Mouse (Mus musculus) forebrain, embryonic 16.5 days (tissue): Measurements from ENCODE around the gene Pitpnc1. TPM values are rescaled to one million over a fixed set of nuclear protein-coding genes. Genes with fewer than 3 reads are reported as not detected.

Experiments used
- ATAC-seq: fragments of 200-750 bp; cut with Nextera tagmentation; 2 replicates; pipeline ENCODE4 v1.8.0; 2017; ENCODE audit warnings: mild to moderate bottlenecking, moderate library complexity
- H3K27ac ChIP-seq: fragments of 300-500 bp; sonication (generic); 2 replicates; pipeline ENCODE4 v1.5.1; 2014; ENCODE audit warnings: low read length, control low read depth
- H3K27me3 ChIP-seq: fragments of 300-500 bp; sonication (generic); replicated peaks from 2 replicates; pipeline ENCODE4 v1.6.1; 2014; ENCODE audit warnings: low read length; ENCODE audit not compliant: control insufficient read depth, insufficient read depth
- H3K36me3 ChIP-seq: fragments of 300-500 bp; sonication (generic); 2 replicates; pipeline ENCODE4 v1.6.1; 2014; ENCODE audit not compliant: control insufficient read depth, insufficient read depth
- H3K4me1 ChIP-seq: fragments of 300-500 bp; sonication (generic); replicated peaks from 2 replicates; pipeline ENCODE4 v1.6.1; 2014; ENCODE audit warnings: low read length; ENCODE audit not compliant: control insufficient read depth, insufficient read depth
- H3K4me2 ChIP-seq: fragments of 300-500 bp; sonication (generic); 2 replicates; pipeline ENCODE4 v1.6.1; 2014; ENCODE audit warnings: mild to moderate bottlenecking, low read length, control low read depth
- H3K4me3 ChIP-seq: fragments of 300-500 bp; sonication (generic); replicated peaks from 2 replicates; pipeline ENCODE4 v1.5.1; 2014; ENCODE audit warnings: mild to moderate bottlenecking, low read length, control low read depth
- H3K9ac ChIP-seq: fragments of 300-500 bp; sonication (generic); replicated peaks from 2 replicates; pipeline ENCODE4 v1.6.1; 2014; ENCODE audit warnings: low read depth, low read length, control low read depth
- H3K9me3 ChIP-seq: fragments of 300-500 bp; sonication (generic); 2 replicates; pipeline ENCODE4 v1.6.1; 2016; ENCODE audit warnings: low read length; ENCODE audit not compliant: control insufficient read depth
- WGBS: fragments of 180-500 bp; shearing (Covaris S2); extraction: QIAGEN DNeasy Blood & Tissue Kit; methylation state at CpG from one replicate; pipeline ENCODE4 v1.1.7; 2014; 5-methylcytosine and 5-hydroxymethylcytosine counted together
- polyA plus RNA-seq: library from polyadenylated mRNA; unstranded; fragments of >200 nt; fragmentation: Nextera tagmentation; extraction: Ambion mirVana; gene quantifications from 2 replicates; pipeline ENCODE4 v1.2.1, GENCODE M21; 2015

The Pitpnc1 gene
- polyA plus RNA-seq, 1 experiment from 2014 or later, result 51.6 TPM

DNA sequence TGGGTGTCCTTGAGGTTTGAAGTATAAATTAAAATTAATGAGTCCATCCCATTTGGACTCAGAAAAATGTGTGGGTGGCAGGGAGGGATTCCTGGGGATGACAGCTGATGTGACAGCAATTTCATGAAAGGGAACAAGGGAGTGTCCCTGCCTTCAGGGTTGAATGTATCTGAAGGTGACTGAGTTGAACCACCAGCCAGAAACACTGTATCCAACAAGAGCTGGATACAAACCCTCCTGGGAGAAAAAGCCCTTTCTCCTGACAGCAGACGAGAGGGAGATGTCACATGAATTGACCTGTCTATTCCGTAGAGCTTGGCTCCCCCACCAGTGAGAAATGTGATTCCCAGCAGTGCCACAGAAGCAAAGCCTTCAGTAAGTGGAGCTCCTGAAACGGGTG is 115.0 kb downstream of the Pitpnc1 start:
- H3K27ac ChIP-seq, result no peak overlapping the region
- H3K4me1 ChIP-seq, result peaks cover 8% of the 10 kb centered on the region
- H3K9me3 ChIP-seq, result no peaks in the 10 kb centered on the region
- no peak for ATAC-seq
- 52% methylated on average over 3 of the region's 3 CpGs for WGBS
- no peak overlapping the region for H3K9ac ChIP-seq
- no peaks in the 10 kb centered on the region for H3K36me3 ChIP-seq
- H3K27me3 ChIP-seq, result no peaks in the 10 kb centered on the region
- H3K4me3 ChIP-seq, result no peak overlapping the region
- H3K4me2 ChIP-seq, result no peak overlapping the region

GRCm38 (mm10) chr11:107354499-107355143 is 115.9 kb downstream of the Pitpnc1 start:
- H3K36me3 ChIP-seq, result no peaks in the 10 kb centered on the region
- no peak overlapping the region for H3K9ac ChIP-seq
- no peaks in the 10 kb centered on the region for H3K9me3 ChIP-seq
- H3K4me3 ChIP-seq, result no peak overlapping the region
- ATAC-seq, result no peak
- no peak overlapping the region for H3K4me2 ChIP-seq
- H3K27me3 ChIP-seq, result no peaks in the 10 kb centered on the region
- WGBS, result 88% methylated on average over 8 of the region's 8 CpGs
- H3K27ac ChIP-seq, result no peak overlapping the region
- H3K4me1 ChIP-seq, result peaks cover 8% of the 10 kb centered on the region

GRCm38 (mm10) chr11:107352596-107352995 is 117.9 kb downstream of the Pitpnc1 start:
- Histone ChIP-seq H3K9ac (no peak overlapping the region), H3K4me1 (peaks cover 5% of the 10 kb centered on the region), H3K27me3 (no peaks in the 10 kb centered on the region), H3K27ac (no peak overlapping the region), H3K36me3 (no peaks in the 10 kb centered on the region), H3K4me2 (no peak overlapping the region), H3K9me3 (no peaks in the 10 kb centered on the region), H3K4me3 (no peak overlapping the region)
- no peak for ATAC-seq
- 7% methylated on average over 7 of the region's 7 CpGs for WGBS

DNA sequence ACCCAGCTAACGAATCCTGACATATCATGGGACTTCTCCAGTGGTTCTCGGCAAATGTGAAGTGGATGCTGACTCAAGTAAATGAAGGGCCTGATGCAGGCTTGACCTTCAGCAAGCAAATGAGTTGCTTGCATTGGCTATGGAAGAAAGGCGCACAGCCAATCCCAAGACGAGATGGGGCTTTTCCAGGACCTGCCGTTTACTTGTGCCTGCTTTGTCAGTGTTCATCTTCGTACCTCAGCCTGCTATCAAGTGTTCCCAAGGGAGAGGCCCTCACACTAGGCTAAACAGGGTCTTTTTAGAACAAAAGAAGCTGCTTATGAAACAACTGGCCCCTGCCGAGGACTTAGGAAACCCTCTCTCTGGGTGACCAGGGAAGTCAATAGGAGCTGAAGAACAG is 120.7 kb downstream of the Pitpnc1 start:
- H3K27ac ChIP-seq, result no peak overlapping the region
- no peak for ATAC-seq
- H3K9ac ChIP-seq, result no peak overlapping the region
- H3K4me3 ChIP-seq, result no peak overlapping the region
- no peaks in the 10 kb centered on the region for H3K36me3 ChIP-seq
- H3K9me3 ChIP-seq, result no peaks in the 10 kb centered on the region
- 86% methylated on average over 7 of the region's 7 CpGs for WGBS
- H3K4me1 ChIP-seq, result no peaks in the 10 kb centered on the region
- no peaks in the 10 kb centered on the region for H3K27me3 ChIP-seq
- no peak overlapping the region for H3K4me2 ChIP-seq

DNA sequence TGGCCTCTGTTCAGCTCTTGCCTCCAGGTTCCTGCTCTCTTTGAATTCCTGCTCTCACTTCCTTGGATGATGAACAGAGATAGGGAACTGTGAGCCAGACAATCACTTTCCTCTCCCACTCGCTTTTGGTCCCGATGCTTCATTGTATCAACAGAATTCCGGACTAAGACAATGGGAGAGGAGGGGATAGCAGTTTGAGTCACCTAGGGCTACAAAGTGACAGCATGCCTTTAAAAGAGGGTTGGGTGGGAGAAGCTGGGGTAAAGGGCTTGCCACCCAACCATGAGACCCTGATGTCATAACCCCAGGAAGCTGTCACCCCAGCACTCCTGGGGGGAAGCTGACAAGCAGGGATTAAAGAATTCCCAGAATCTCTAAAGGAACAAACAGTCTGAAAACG is 127.5 kb downstream of the Pitpnc1 start:
- no peak for ATAC-seq
- Histone ChIP-seq H3K4me3 (no peak overlapping the region), H3K4me2 (no peak overlapping the region), H3K9me3 (no peaks in the 10 kb centered on the region), H3K4me1 (0 out of 2 replicates have a peak, but pooled peaks cover 2% of the 10 kb centered on the region), H3K27me3 (no peaks in the 10 kb centered on the region), H3K9ac (no peak overlapping the region), H3K27ac (no peak overlapping the region), H3K36me3 (no peaks in the 10 kb centered on the region)
- 71% methylated on average over 4 of the region's 4 CpGs for WGBS

DNA sequence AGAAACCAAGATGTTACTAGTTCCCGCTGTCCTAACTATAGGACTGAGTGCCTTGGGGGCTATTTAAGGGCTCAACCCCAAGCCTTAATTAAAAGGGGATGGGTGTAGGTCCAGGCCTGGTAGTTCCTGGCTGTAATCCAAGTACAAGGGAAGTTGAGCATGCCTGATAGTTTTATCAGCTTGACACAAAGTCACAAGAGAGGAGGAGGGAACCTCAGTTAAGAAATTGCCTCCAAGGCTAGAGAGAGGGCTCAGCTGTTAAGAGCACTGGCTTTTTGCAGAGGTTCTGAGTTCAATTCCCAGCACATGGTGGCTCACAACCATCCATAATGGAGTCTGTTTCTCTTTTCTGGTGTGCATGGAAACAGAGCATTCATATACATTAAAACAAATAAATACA is 128.1 kb downstream of the Pitpnc1 start:
- Histone ChIP-seq H3K9ac (no peak overlapping the region), H3K36me3 (no peaks in the 10 kb centered on the region), H3K4me1 (peaks cover 2% of the 10 kb centered on the region; the same call in 1 of the 2 replicates), H3K4me2 (no peak overlapping the region), H3K27me3 (no peaks in the 10 kb centered on the region), H3K4me3 (no peak overlapping the region), H3K27ac (no peak overlapping the region), H3K9me3 (no peaks in the 10 kb centered on the region)
- ATAC-seq, result no peak
- 84% methylated on average over 1 of the region's 1 CpGs for WGBS

DNA sequence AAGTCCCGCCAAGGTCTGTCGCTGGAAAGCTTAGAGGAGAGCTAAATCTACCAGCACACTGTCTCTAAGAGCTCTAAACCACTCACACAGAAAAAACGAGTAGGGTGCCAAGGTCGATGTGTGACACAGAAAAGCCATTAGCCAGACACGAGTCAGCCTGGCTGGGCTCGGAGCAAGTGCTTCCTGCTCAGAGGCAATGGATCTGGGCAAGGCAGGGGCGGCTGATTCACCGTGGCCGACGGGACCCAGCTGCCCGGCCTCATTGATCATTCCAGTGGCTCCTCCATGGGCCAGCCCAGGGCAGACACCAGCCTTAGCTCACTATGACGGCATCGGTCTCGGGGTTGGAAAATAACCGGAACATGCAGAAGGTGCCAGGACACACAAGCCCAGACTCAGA is 129.2 kb downstream of the Pitpnc1 start:
- no peak for ATAC-seq
- Histone ChIP-seq H3K36me3 (no peaks in the 10 kb centered on the region), H3K27ac (no peak overlapping the region), H3K4me2 (no peak overlapping the region), H3K4me3 (no peak overlapping the region), H3K27me3 (no peaks in the 10 kb centered on the region), H3K4me1 (peaks cover 2% of the 10 kb centered on the region; the same call in 1 of the 2 replicates), H3K9me3 (no peaks in the 10 kb centered on the region), H3K9ac (no peak overlapping the region)
- WGBS, result 51% methylated on average over 15 of the region's 15 CpGs

DNA sequence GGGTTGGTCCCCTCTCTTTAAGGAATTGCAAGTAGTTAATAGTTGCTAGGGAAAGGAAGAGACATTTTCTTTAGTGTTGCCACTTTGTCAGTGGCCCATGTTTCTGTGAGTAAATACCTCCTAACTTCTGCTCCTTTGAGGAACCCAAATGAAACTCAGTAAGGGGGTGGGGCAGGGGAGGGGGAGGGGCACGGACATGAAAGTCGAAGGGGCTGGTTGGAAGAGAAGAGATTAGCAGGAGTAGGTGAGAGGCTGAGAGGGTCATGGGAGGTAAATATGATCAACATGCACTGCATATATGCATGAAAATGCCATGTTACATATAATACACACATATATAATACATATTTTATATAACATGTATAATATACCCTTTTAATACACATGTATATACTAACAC is 129.7 kb downstream of the Pitpnc1 start:
- Histone ChIP-seq H3K9ac (no peak overlapping the region), H3K9me3 (no peaks in the 10 kb centered on the region), H3K4me1 (peaks cover 4% of the 10 kb centered on the region), H3K4me3 (no peak overlapping the region), H3K27me3 (no peaks in the 10 kb centered on the region), H3K4me2 (no peak overlapping the region), H3K27ac (no peak overlapping the region), H3K36me3 (no peaks in the 10 kb centered on the region)
- ATAC-seq, result no peak
- WGBS, result 27% methylated on average over 2 of the region's 2 CpGs

DNA sequence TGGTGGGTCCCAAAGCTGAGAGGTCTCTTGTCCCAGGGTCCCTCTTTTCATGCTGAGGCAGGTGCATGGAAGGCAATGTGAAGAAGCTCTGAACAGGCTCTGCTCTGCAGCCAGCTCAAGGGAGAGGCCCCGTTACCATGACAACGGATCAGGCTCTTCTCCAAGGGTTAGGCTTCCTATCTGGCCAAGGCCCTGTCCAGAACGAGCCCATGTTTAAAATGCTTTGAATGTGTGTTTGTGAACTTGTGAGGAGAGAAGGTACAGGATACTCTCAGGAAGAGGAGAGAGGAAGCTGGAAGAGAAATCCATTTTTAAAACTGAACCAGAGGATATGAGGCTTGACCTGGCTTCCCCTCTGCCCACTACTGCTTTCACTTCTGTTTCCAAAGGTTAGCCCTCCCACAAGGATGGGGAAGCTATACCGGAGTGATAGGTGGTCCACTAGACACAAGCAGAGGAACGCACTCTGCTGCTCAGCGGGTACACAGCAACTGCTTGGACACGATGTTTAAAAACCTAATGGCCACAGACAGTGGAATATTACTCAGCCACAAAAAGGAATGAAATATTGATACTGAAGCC is 131.2 kb downstream of the Pitpnc1 start:
- no peaks in the 10 kb centered on the region for H3K9me3 ChIP-seq
- H3K9ac ChIP-seq, result no peak overlapping the region
- ATAC-seq, result no peak
- H3K27me3 ChIP-seq, result no peaks in the 10 kb centered on the region
- no peak overlapping the region for H3K27ac ChIP-seq
- peaks cover 7% of the 10 kb centered on the region for H3K4me1 ChIP-seq
- no peaks in the 10 kb centered on the region for H3K36me3 ChIP-seq
- H3K4me2 ChIP-seq, result no peak overlapping the region
- 76% methylated on average over 7 of the region's 7 CpGs for WGBS
- no peak overlapping the region for H3K4me3 ChIP-seq
